In the genomic region with DNA sequence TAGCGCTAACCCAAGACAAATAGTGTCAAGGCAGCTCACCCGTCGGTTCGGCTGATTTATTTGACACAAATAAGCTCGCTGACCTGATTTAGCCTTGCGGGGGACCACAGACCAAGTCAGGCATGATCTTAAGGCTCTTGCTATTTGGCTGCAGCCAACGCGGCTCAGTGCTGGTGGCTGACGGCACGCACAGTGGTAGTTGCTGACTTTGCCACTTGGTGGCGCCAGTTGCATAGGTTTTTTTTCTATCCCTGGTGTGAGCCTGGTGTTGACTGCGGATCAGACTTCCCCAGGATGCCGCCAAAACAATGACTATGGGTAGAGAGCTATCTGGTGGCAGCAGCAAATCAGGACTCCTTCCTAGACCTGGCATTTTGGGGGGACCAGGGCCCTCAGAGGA, we compare ENCODE assay signal across 8 mouse cellular contexts. TPM values are rescaled to one million over a fixed set of nuclear protein-coding genes. Genes with fewer than 3 reads are reported as not detected.
DNase-seq lines count a peak whose midpoint lies in the region; ATAC-seq and TF ChIP-seq lines count a peak whose summit lies in the region.

No protein-coding gene starts in this region.

- peak; percentile 70 for DNase-seq in ES-CJ7 (ENCODE audit: low read depth, low spot score)
- peak; percentile 85 for DNase-seq in cerebellum, adult 11-12 months
- DNase-seq in heart, postnatal 36 days: peak; percentile 90 to 95
- DNase-seq in layer of hippocampus, adult 18-20 months (ENCODE audit: low spot score in 2 of 2): peak; percentile 81 to 96
- DNase-seq in lung, adult 2 months: peak; percentile 87
- DNase-seq in ovary, adult 18-20 months (ENCODE audit: low spot score): peak; percentile 65
- DNase-seq in thymus, postnatal 10 days (ENCODE audit: low spot score in 2 of 2): peak; percentile 60 to 82

- TF ChIP-seq POLR2A in lung, adult 2 months (IDR thresholded peaks at IDR 0.05; ENCODE audit: borderline replicate concordance, extremely low read depth, low read depth, low read length): no peak

- H3K4me1 ChIP-seq in forebrain, embryonic 16.5 days (replicated peaks; ENCODE audit: control insufficient read depth, insufficient read depth, low read length): peaks cover 34% of the 10 kb centered on the region
- 0 out of 2 replicates have a peak, but pooled peaks cover 2% of the 10 kb centered on the region for H3K4me1 ChIP-seq in lung, adult 2 months (ENCODE audit: control insufficient read depth, insufficient read depth, low read length)

- no peaks in the 10 kb centered on the region for H3K9me3 ChIP-seq in forebrain, embryonic 16.5 days (ENCODE audit: control insufficient read depth, low read length)

- no peak overlapping the region; the same call in 1 of the 2 replicates for H3K9ac ChIP-seq in forebrain, embryonic 16.5 days (replicated peaks; ENCODE audit: low read depth, low read length)

- H3K4me3 ChIP-seq in forebrain, embryonic 16.5 days (replicated peaks; ENCODE audit: low read length): peak overlapping the region; percentile 12; the same call in 1 of the 2 replicates
- no peak overlapping the region for H3K4me3 ChIP-seq in lung, adult 2 months (replicated peaks; ENCODE audit: extremely low read depth, low read depth, low read length)

- intact Hi-C loops in heart, postnatal 36 days (cut with DNase I): loop anchor here (1.0 to 2.0 kb wide), 5 partner anchors 50 to 468 kb away; no protein-coding TSS in a partner anchor

- no peaks in the 10 kb centered on the region for H3K36me3 ChIP-seq in forebrain, embryonic 16.5 days (ENCODE audit: control insufficient read depth, insufficient read depth)

- WGBS in forebrain, embryonic 16.5 days: under 1% methylated on average over 13 of the region's 13 CpGs
- under 1% methylated on average over 13 of the region's 13 CpGs for WGBS in lung, adult 2 months

- H3K27ac ChIP-seq in forebrain, embryonic 16.5 days (ENCODE audit: low read length): no peak overlapping the region

- H3K27me3 ChIP-seq in forebrain, embryonic 16.5 days (replicated peaks; ENCODE audit: control insufficient read depth, insufficient read depth, low read length): no peaks in the 10 kb centered on the region; the same call in 1 of the 2 replicates

- H3K4me2 ChIP-seq in forebrain, embryonic 16.5 days (ENCODE audit: low read length): peak overlapping the region; percentile 46

- TF ChIP-seq CTCF in lung, adult 2 months (IDR thresholded peaks at IDR 0.05; ENCODE audit: insufficient read depth, low read length): peak; percentile 92

- ATAC-seq in forebrain, embryonic 16.5 days: peak; percentile 90

RNA-seq across cellular contexts. Expression of a gene that starts 24.0 kb away (rescaled TPM):
- polyA plus RNA-seq in forebrain, embryonic 16.5 days (2015; fragmentation: Nextera tagmentation; extraction: Ambion mirVana): 17.8 and 18.6 TPM in 2 replicates
- 1 to 10 TPM; 7.7 to 8.1 TPM for total RNA-seq in heart, postnatal 36 days (2021)
- 10 to 100 TPM; 15.7 to 17.2 TPM for total RNA-seq in layer of hippocampus, adult 18-20 months (2021)
- polyA plus RNA-seq in lung, adult 2 months (2012; rRNA removed): 5.4 and 7.4 TPM in 2 replicates

RNA-seq across cellular contexts. Expression of a gene that starts 24.1 kb away (rescaled TPM):
- polyA plus RNA-seq in forebrain, embryonic 16.5 days (2015; fragmentation: Nextera tagmentation; extraction: Ambion mirVana): 9.4 and 11.1 TPM in 2 replicates
- total RNA-seq in heart, postnatal 36 days (2021): 1 to 10 TPM; 2.0 to 2.5 TPM
- total RNA-seq in layer of hippocampus, adult 18-20 months (2021): 10 to 100 TPM; 64.3 to 67.7 TPM
- polyA plus RNA-seq in lung, adult 2 months (2012; rRNA removed): 2.5 and 3.3 TPM in 2 replicates

Comparison
In these comparisons a context has a peak if more than half of its experiments do, and no peak if none do; other contexts are left out.
1. RNA of a gene that starts 24.1 kb away (total RNA-seq): 64.3 to 67.7 TPM in layer of hippocampus, adult 18-20 months; 2.0 to 2.5 TPM in heart, postnatal 36 days; every median in the first group is over 10 times any median in the second.
2. Peak in every context shown above with its lines, with median percentiles within 50 percentile points of each other: DNase-seq.